Comparison of ENCODE assay signal across 8 mouse cellular contexts in genomic region chr3:21938071-21938848, GRCm38 (mm10).
DNase-seq lines count a peak whose midpoint lies in the region; ATAC-seq and TF ChIP-seq lines count a peak whose summit lies in the region.

No protein-coding gene starts in this region.

- WGBS in stomach, embryonic 15.5 days: 51% methylated on average over 11 of the region's 11 CpGs
- 61% methylated on average over 11 of the region's 11 CpGs for WGBS in hindbrain, embryonic 13.5 days

- no peaks in the 10 kb centered on the region for H3K36me3 ChIP-seq in stomach, embryonic 15.5 days
- H3K36me3 ChIP-seq in hindbrain, embryonic 13.5 days: no peaks in the 10 kb centered on the region

- TF ChIP-seq POLR2A in embryonic fibroblast, embryonic 13.5 days (IDR thresholded peaks at IDR 0.05; ENCODE audit: low read depth, low read length): 0 out of 2 replicates have a peak, but pooled peaks have one; percentile 21

- no peak for TF ChIP-seq CTCF in embryonic fibroblast, embryonic 13.5 days (IDR thresholded peaks at IDR 0.05; ENCODE audit: borderline replicate concordance, insufficient read depth, low read length)

- H3K4me2 ChIP-seq in stomach, embryonic 15.5 days: no peak overlapping the region
- no peak overlapping the region for H3K4me2 ChIP-seq in hindbrain, embryonic 13.5 days

- ATAC-seq in stomach, embryonic 15.5 days (ENCODE audit: insufficient read depth, low FRiP score, low read depth): no peak
- no peak for ATAC-seq in hindbrain, embryonic 13.5 days (ENCODE audit: low FRiP score)

- H3K4me1 ChIP-seq in embryonic fibroblast, embryonic 13.5 days (ENCODE audit: control insufficient read depth, insufficient read depth, low read length): peaks cover 14% of the 10 kb centered on the region; the same call in 1 of the 2 replicates
- peaks cover 24% of the 10 kb centered on the region for H3K4me1 ChIP-seq in stomach, embryonic 15.5 days
- H3K4me1 ChIP-seq in hindbrain, embryonic 13.5 days (replicated peaks): peaks cover 45% of the 10 kb centered on the region

- no peaks in the 10 kb centered on the region for H3K27me3 ChIP-seq in stomach, embryonic 15.5 days (replicated peaks)
- no peaks in the 10 kb centered on the region for H3K27me3 ChIP-seq in hindbrain, embryonic 13.5 days

- no peaks in the 10 kb centered on the region for H3K9me3 ChIP-seq in stomach, embryonic 15.5 days
- no peaks in the 10 kb centered on the region for H3K9me3 ChIP-seq in hindbrain, embryonic 13.5 days

- DNase-seq in layer of hippocampus, adult 11-12 months (ENCODE audit: low spot score): peak; percentile 51
- no peak for DNase-seq in layer of hippocampus, adult 9-10 months (ENCODE audit: low spot score)
- DNase-seq in adrenal gland, postnatal 10 days: peak; percentile 54
- peak; percentile 33 to 55 for DNase-seq in kidney, postnatal 4 days
- DNase-seq in thymus, postnatal 36 days: no peak

- H3K4me3 ChIP-seq in embryonic fibroblast, embryonic 13.5 days (ENCODE audit: insufficient read depth, low read length): no peak overlapping the region
- H3K4me3 ChIP-seq in stomach, embryonic 15.5 days (replicated peaks): no peak overlapping the region
- H3K4me3 ChIP-seq in hindbrain, embryonic 13.5 days: no peak overlapping the region

- no peak overlapping the region for H3K9ac ChIP-seq in stomach, embryonic 15.5 days
- H3K9ac ChIP-seq in hindbrain, embryonic 13.5 days: no peak overlapping the region

- H3K27ac ChIP-seq in embryonic fibroblast, embryonic 13.5 days (ENCODE audit: insufficient read depth, low read length): peak overlapping the region; percentile 84
- H3K27ac ChIP-seq in stomach, embryonic 15.5 days: peak overlapping the region; percentile 54
- H3K27ac ChIP-seq in hindbrain, embryonic 13.5 days: no peak overlapping the region

Comparison
In these comparisons a context has a peak if more than half of its experiments do, and no peak if none do; other contexts are left out.
1. DNase-seq: peak in layer of hippocampus, adult 11-12 months (single experiment), adrenal gland, postnatal 10 days (single experiment) and kidney, postnatal 4 days (2 of 2); none in layer of hippocampus, adult 9-10 months (single experiment) and thymus, postnatal 36 days (0 of 2).